Mouse (Mus musculus) heart, postnatal 10 days (tissue): Measurements from ENCODE around the gene Coq8b. TPM values are rescaled to one million over a fixed set of nuclear protein-coding genes. Genes with fewer than 3 reads are reported as not detected.
A peak's percentile ranks its signal among the peaks of the same experiment; 100 is the strongest.

ENCODE experiments used
- DNase-seq, 2 experiments: peaks; one replicate each; pipeline ENCODE4 v3.0.0; 2021
- intact Hi-C: fragments of 180-260 bp; cut with DNase I; formaldehyde crosslinking; loops from one replicate; pipeline ENCODE4 v1.15.1; 2025
- microRNA-seq, 2 experiments: library from miRNA; unstranded; fragments of <30 nt; microRNA quantifications; one replicate each; pipeline ENCODE4 v1.2.0; 2022
- total RNA-seq, 2 experiments: library from RNA; stranded (reverse); gene quantifications; 2 replicates each; pipeline ENCODE4 v1.2.3; 2021

Gene Coq8b
- total RNA-seq, 2 experiments from 2014 or later: 12.8 TPM

DNA sequence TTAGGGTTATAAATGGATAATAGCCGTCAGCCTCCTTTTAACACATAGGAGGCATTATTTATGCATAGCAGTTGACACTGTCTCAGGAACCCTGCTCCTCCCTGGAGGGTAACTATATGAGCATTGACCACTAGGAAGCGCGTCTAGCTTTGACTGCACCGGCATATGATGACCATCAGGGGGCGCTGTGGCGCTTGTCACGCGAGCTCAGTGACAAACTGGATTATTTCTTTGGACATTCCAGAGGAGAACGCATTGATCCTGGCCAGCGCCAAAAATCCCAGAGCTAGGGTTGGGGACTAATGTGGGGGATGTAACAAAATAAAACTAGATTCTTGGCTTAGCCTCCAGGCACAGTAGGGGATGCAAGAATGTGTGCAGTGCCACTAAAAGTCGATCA is 69.3 kb downstream of the Coq8b start:
- DNase-seq: peak; percentile 79 to 90

DNA sequence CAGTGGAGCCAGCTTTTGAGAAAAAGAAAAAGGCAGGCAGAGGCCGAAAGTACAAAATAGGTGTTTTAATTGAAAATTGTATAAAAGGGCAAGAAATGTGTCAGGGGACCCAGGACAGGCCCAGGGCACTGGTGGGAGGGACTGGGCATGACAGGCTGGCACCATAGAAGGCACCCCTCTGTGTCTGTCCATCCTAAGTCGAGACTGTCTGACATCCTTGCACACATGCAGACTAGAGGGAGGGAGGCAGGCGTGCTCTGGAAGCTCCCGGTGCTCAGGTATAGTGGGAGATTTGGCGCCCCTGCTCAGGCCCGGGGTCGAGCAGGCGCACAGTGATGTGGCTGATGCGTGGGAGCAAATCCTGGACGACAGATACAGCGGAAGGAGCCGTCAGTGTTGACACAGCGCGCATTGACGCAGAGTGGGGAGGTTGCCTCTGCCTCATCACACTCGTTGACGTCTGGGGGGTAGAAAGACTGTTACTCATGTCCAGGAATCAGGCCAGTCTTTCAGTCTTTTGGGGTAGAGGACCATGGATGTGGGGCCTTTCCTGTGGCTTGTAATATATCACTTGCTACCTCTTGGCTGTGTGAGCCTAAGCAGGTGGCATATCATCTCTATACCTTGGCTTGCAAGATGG is 72.4 kb downstream of the Coq8b start:
- intact Hi-C loops: no loop called here
- no peak for DNase-seq

More for the DNA sequence above, 69.3 kb downstream of the Coq8b start:
- intact Hi-C loops: loop anchor here (1.0 kb wide), 1 partner anchor 27 kb away; no protein-coding TSS in a partner anchor

DNA sequence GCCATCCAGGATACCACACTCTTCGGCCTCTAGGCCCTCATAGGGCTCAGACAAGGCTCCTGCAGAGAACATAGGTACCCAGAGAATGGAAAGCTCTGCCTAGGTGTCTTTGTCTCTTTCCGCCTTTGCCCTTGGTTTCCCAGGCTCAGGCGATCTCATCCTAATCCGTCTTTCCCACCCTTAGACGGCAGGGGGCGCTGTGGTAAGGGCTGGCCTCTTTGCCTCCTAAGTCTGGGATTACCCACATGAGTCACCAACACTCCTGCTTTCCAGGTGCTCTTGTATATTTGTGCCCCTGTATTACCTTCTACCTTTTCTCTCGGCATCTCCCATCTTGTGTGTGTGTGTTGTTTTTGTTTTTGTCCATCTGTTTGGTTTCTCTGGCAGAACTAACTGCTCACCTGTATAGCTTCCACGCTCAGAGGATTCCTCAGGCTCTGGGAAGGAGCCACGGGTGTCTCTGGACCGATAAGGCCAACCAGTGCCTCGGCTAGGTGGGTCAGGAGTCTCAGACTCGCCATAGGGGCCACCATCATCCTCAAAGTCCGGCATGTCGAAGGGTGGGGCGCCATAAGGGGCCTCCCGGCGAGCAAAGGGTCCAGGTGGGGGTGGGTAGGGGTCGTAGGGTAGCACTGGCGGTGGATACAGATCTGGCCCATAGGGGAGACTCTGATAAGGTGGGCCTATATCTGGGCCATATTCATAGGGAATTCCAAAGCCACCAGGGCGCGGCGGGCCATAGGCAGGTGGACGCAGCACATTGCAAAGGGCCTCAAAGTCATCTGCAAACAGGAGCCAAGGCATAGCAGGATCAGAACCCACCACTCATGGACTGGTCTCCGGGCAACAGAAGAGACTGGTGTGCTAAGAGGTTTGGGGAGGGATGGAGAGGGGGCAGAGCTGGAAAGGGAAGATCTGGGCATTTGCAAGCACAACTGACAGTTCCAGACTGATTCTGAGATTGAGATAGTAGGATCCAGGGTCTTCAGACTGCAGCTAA is 73.6 kb downstream of the Coq8b start:
- DNase-seq: peak in 1 of 2 experiments; percentile 75
- intact Hi-C loops: no loop called here

DNA sequence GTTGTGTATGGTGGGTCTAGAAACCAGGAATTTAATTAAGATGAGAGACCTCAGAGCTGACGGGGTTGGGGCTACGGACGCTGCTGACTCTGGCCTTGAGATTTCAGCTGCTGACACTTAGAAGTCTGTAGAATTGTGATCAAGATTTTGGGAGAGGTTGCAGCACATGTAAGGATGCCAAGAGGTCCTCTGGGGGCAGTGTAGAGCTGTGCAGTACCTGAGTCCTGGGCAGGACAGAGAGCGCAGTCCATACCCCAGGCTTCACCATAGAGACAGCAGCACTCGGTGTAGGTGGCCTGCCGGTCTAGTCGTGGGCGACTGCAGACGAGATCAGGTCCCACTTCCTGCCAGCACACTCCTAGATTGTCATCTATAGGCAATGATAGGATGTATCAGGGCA is 74.7 kb downstream of the Coq8b start:
- no peak for DNase-seq
- intact Hi-C loops: no loop called here

Small RNA genes lying within 50 kb of the gene (microRNA-seq; reads per million reads assigned to microRNA genes)
- gene Mir1191: 0.24 to 1.4 reads per million in 2 experiments

Other genes with a start within 250 kb of the Coq8b start
- not detected for gene Cyp2a12, start 203.9 kb upstream of the Coq8b start, total RNA-seq
- gene Cyp2f2, start 113.1 kb upstream of the Coq8b start, total RNA-seq: 1 to 10 TPM in 1 of 2 experiments, not detected in 1; 2.5 TPM
- not detected for gene Cyp2t4, start 79.3 kb upstream of the Coq8b start, total RNA-seq
- gene Egln2, start 66.2 kb upstream of the Coq8b start, total RNA-seq: 10 to 100 TPM; 57.9 to 59.4 TPM
- 10 to 100 TPM; 21.9 to 22.8 TPM for gene Rab4b, start 54.1 kb upstream of the Coq8b start, total RNA-seq
- under 1 TPM in 1 of 2 experiments, not detected in 1; 0.31 TPM for gene Gm21983, start 51.9 kb upstream of the Coq8b start, total RNA-seq
- not detected for gene Mia, start 51.9 kb upstream of the Coq8b start, total RNA-seq
- 10 to 100 TPM; 13.6 to 14.1 TPM for gene BC024978, start 37.2 kb upstream of the Coq8b start, total RNA-seq
- 10 to 100 TPM; 46.9 to 52.7 TPM for gene Snrpa, start 36.8 kb upstream of the Coq8b start, total RNA-seq
- gene Itpkc, start 4.4 kb upstream of the Coq8b start, total RNA-seq: 1 to 10 TPM; 4.2 to 4.5 TPM
- gene Numbl, start 25.4 kb downstream of the Coq8b start, total RNA-seq: 10 to 100 TPM; 10.7 to 13.8 TPM
- gene Ltbp4, start 104.7 kb downstream of the Coq8b start, total RNA-seq: 100 to 1,000 TPM; 387 to 393 TPM
- 10 to 100 TPM; 13.8 to 17.5 TPM for gene Shkbp1, start 123.0 kb downstream of the Coq8b start, total RNA-seq
- under 1 TPM in 1 of 2 experiments, not detected in 1; 0.99 TPM for gene Gm20479, start 124.4 kb downstream of the Coq8b start, total RNA-seq
- under 1 TPM; 0.74 to 0.87 TPM for gene Sptbn4, start 214.7 kb downstream of the Coq8b start, total RNA-seq
- gene Blvrb, start 215.0 kb downstream of the Coq8b start, total RNA-seq: 10 to 100 TPM; 38.2 to 40.8 TPM
- gene Sertad3, start 240.7 kb downstream of the Coq8b start, total RNA-seq: 10 to 100 TPM in 1 of 2 experiments, 1 to 10 TPM in 1; 9.1 to 10.4 TPM